Mouse (Mus musculus) central nervous system, embryonic 18 days (tissue): ENCODE measurements around the gene Plekhh1. TPM values are rescaled to one million over a fixed set of nuclear protein-coding genes. Genes with fewer than 3 reads are reported as not detected.

Experiments
- polyA plus RNA-seq: library from polyadenylated mRNA; depleted of rRNA; stranded (reverse); fragments of >200 nt; gene quantifications from 2 replicates; pipeline ENCODE4 v1.2.3, GENCODE M21; 2012; rRNA removed

The Plekhh1 gene
- 4.4 and 4.6 TPM in 2 replicates for polyA plus RNA-seq

GRCm38 (mm10) chr12:79028911-79029861, at the start of gene Plekhh1:
Plekhh1 (plus strand) TSS chr12:79029163.

GRCm38 (mm10) chr12:79007126-79007753, 21.7 kb upstream of the Plekhh1 start, which contains the start of gene Tmem229b:
Tmem229b (minus strand) TSS chr12:79007627.

GRCm38 (mm10) chr12:79089182-79089812, 60.3 kb downstream of the Plekhh1 start, which contains the start of gene Pigh:
Pigh (minus strand) TSS chr12:79089651.

GRCm38 (mm10) chr12:79130299-79131177, 101.6 kb downstream of the Plekhh1 start, which contains the start of gene Arg2:
Arg2 (plus strand) TSS chr12:79130777.

Other genes with a start within 250 kb of the Plekhh1 start
- 86.9 and 94.2 TPM in 2 replicates for gene Atp6v1d, start 167.5 kb upstream of the Plekhh1 start, polyA plus RNA-seq
- 46.4 and 53.1 TPM in 2 replicates for gene Eif2s1, start 167.3 kb upstream of the Plekhh1 start, polyA plus RNA-seq
- 1.6 and 1.8 TPM in 2 replicates for gene Plek2, start 122.2 kb upstream of the Plekhh1 start, polyA plus RNA-seq
- gene Tmem229b, start 21.5 kb upstream of the Plekhh1 start, polyA plus RNA-seq: 76.5 and 80.4 TPM in 2 replicates
- 14.0 and 15.4 TPM in 2 replicates for gene Pigh, start 60.5 kb downstream of the Plekhh1 start, polyA plus RNA-seq
- gene Arg2, start 101.6 kb downstream of the Plekhh1 start, polyA plus RNA-seq: 13.4 and 15.0 TPM in 2 replicates
- gene Vti1b, start 143.5 kb downstream of the Plekhh1 start, polyA plus RNA-seq: 111 and 120 TPM in 2 replicates
- 43.1 and 43.6 TPM in 2 replicates for gene Rdh11, start 163.1 kb downstream of the Plekhh1 start, polyA plus RNA-seq
- 1.6 and 2.1 TPM in 2 replicates for gene Rdh12, start 179.8 kb downstream of the Plekhh1 start, polyA plus RNA-seq